Mouse (Mus musculus): ENCODE measurements around the gene Fbxo34. TPM values are rescaled to one million over a fixed set of nuclear protein-coding genes. Genes with fewer than 3 reads are reported as not detected.

Fbxo34 gene
- 11.1 TPM for polyA plus RNA-seq (2014; fragmentation: Illumina TruSeq; extraction: RNeasy Lipid Tissue Mini Kit (QIAGEN cat#74804); ENCODE audit: low replicate concordance)

DNA sequence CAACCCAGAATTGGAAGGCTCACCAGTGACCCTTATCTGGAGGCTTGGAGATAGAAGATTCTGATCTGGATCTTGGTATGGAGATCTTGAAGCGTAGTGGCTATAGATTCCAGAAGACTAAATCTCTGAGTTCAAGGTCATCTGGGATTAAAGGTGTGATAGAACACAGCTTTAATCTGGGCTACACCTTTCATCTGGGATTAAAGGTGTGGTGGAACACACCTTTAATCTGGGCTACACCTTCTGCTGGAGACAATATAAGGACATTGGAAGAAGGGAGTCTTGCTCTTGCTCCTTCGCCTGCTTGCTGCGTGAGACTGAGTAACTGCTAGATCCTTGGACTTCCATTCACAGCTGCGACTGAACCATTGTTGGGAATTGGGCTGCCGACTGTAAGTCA, at the start of gene Fbxo34:
TSS of gene Fbxo34 (plus strand) at position 301 of the 400 bp plus-strand sequence.

DNA sequence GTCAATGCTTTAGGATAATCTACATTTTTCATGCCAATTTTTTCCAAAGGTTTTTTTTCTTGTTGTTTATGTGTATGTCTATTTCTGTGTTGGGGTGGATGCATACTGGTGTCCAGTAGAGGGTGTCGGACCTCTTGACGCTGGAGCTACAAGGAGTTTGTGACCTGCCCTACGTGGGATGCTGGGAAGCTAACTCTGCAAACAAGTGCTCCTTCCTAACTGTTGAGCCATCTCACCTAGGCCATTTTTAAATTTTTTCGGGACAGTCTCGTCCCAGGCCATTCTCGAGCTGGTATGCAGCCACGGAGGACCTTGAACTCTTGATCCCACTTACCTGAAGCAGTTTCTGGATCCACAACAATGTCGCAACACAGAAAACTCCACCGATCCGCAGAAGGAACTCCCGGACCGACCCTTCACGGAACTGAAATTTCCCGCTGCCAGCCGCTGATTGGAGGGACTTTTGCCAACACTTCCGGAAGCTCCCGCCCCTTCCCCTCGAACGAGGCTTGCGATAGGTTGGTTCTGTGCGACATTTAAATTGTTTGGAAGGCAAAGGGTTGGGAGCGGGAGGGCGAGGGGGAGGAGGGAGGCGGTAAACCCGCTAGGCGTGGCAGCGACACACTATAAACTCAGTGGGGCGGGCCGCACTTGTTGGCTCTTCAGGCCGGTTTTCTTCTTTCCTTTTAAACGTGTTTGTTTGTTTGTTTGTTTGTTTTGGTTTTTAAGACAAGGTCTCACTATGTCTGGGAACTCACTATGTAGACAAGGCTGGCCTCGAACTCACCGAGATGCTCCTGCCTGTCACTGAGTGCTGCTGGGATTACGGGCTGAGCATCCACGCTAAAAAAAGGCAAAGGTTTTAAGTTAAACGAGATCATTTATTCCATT, 32.2 kb upstream of the Fbxo34 start, which contains the start of gene Dlgap5:
TSS of gene Dlgap5 (minus strand) at position 633 of the 891 bp plus-strand sequence.

GRCm38 (mm10) chr14:47570549-47570948, 120.3 kb downstream of the Fbxo34 start, which contains the start of gene Atg14:
Gene Atg14 (minus strand): TSS chr14:47570649.

Other genes with a start within 250 kb of the Fbxo34 start
- gene Wdhd1, start 173.6 kb upstream of the Fbxo34 start, polyA plus RNA-seq (2014; fragmentation: Illumina TruSeq; extraction: RNeasy Lipid Tissue Mini Kit (QIAGEN cat#74804); ENCODE audit: low replicate concordance) = 17.9 TPM
- gene Socs4, start 173.5 kb upstream of the Fbxo34 start, polyA plus RNA-seq (2014; fragmentation: Illumina TruSeq; extraction: RNeasy Lipid Tissue Mini Kit (QIAGEN cat#74804); ENCODE audit: low replicate concordance) = 95.5 TPM
- gene Mapk1ip1l, start 152.2 kb upstream of the Fbxo34 start, polyA plus RNA-seq (2014; fragmentation: Illumina TruSeq; extraction: RNeasy Lipid Tissue Mini Kit (QIAGEN cat#74804); ENCODE audit: low replicate concordance) = 134 TPM
- gene Lgals3, start 82.7 kb upstream of the Fbxo34 start, polyA plus RNA-seq (2014; fragmentation: Illumina TruSeq; extraction: RNeasy Lipid Tissue Mini Kit (QIAGEN cat#74804); ENCODE audit: low replicate concordance) = 142 TPM
- 2.8 TPM for gene Dlgap5, start 32.0 kb upstream of the Fbxo34 start, polyA plus RNA-seq (2014; fragmentation: Illumina TruSeq; extraction: RNeasy Lipid Tissue Mini Kit (QIAGEN cat#74804); ENCODE audit: low replicate concordance)
- 9.7 TPM for gene Atg14, start 120.2 kb downstream of the Fbxo34 start, polyA plus RNA-seq (2014; fragmentation: Illumina TruSeq; extraction: RNeasy Lipid Tissue Mini Kit (QIAGEN cat#74804); ENCODE audit: low replicate concordance)
- 61.7 TPM for gene Ktn1, start 198.0 kb downstream of the Fbxo34 start, polyA plus RNA-seq (2014; fragmentation: Illumina TruSeq; extraction: RNeasy Lipid Tissue Mini Kit (QIAGEN cat#74804); ENCODE audit: low replicate concordance)